Mouse (Mus musculus): ENCODE measurements around the gene Trub2.
A peak's percentile ranks its signal among the peaks of the same experiment; 100 is the strongest.
"Not testable (repeated sequence)": the region's sequence is repeated elsewhere in the genome, so short reads cannot be mapped to it uniquely, and the experiment has no call there.

Gene Trub2

GRCm38 (mm10) chr2:29787937-29788681 lies at the start of gene Trub2:
Gene Trub2, minus strand, starts transcription at chr2:29788502.
- peak; percentile 74 for DNase-seq

DNA sequence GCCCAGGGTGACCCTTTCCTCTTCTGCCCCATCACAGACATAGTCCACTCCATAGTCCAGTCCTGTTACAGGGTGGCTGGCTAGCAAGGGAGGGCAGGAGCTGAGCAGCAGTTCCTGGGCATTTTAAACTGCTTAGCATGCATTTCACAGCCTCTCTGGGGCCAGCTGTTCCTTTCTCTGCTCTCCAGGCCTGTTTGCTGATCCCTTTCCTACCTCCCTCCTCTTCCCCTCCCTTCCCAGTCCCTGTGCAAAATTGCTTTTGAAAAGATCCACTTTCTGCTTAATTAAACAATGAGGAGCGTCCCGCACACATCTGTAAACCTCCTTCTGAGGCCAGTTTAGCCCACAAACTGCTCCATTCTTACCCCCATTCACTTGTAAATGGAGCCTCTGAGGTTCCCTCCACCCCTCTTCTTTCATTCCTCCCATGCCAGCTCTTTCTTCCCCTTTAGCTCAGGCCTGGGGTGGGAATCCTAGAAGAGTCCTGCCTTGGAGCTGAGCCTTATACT lies 47.1 kb upstream of the Trub2 start:
- no peak for DNase-seq

GRCm38 (mm10) chr2:29833796-29834195 lies 45.5 kb upstream of the Trub2 start:
- DNase-seq, result no peak

DNA sequence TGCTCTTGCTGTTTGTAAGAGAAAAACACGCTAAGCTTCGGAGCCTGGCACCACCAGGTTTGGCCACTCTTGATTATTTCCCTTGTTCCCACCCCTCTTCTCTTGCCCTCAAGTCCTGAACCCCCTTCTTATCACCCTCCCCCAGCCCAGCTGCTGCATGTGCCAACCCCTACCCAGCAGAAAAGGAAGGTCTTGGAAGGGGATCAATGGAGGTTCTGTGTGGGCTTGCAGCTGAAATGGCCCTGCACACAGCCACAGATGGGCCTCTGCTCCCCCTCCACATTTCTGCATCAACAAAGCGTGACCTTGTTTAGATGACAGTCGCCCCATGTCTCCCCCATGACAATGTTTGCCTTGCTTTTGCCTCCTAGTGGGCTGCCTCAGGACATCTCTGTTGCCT lies 42.8 kb upstream of the Trub2 start:
- no peak for DNase-seq

DNA sequence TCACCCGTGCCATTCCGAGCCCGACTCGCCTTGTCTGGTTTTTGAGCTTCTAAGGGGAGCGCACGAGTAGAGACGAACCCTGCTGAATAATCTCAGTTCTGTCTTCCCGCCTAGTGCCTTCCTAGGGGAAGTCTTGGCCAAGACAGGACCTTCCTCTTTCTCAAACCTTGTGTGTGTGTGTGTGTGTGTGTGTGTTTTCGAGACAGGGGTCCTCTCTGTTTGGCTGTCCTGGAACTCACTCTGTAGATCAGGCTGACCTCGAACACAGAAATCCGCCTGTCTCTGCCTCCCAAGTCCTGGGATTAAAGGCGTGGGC lies 39.4 kb upstream of the Trub2 start:
- no peak for DNase-seq

DNA sequence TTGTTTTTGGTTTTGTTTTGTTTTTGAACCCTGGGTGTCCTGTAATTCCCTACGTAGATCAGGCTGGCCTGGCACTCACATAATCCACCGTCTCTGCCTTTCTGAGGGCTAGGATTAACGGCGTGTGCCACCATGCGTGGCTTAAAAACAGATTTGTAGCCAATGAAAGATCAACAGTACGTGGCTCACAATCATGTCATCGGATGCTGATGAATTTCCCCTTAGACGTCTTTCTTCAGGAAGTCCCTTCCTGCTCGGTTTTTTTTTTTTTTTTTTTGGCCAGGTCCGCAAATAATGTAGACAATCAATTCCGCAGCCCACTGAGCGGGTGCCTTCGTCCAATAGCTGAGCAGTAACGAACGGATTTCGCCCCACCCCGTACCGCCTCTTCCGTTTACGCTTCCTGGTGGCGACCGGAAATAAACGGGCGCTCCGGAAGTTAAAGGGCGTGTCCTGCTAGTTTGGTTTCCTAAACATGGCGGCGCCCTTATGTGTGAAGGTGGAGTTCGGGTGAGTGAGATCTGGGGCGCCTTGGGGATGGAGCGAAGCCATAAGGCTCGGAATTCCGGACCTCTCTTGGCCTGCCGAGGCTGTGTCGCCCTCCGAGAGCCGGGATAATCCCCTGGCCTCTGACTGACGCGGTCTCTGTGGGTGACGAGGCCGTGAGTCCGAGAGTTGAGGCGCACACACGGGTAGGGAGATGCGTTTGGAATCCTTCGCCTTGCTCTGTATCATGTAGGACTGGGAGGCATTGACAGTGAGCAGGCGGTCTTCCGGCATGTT lies 38.8 kb upstream of the Trub2 start:
- peak; percentile 86 for DNase-seq

GRCm38 (mm10) chr2:29826318-29826925 lies 38.1 kb upstream of the Trub2 start:
- DNase-seq, result no peak

- DNase-seq, result peak; percentile 74
Observed at GRCm38 (mm10) chr2:29820025-29820817, 31.9 kb upstream of the Trub2 start, which contains the start of gene Urm1. Gene Urm1, plus strand, starts transcription at chr2:29820075.

DNA sequence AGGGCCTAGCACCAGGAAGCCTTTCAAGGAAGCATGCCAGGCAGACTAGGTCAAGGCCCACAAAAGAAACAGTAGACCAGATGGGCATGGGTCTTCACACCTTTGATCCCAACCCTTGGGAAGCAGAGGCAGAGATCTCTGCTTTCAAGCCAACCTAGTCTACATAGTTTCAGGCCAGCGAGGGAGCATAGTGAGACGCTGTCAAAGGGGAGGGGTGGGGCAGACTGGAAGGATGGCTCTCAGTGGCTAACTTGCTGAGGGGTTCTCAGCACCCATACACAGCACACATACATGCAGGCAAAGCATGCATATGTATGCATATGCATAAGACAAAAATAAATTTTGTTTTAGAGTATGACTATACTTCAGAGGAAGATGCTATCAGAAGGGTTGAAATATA lies 31.1 kb upstream of the Trub2 start:
- no peak for DNase-seq

- DNase-seq, result peak; percentile 91
Observed at GRCm38 (mm10) chr2:29817426-29818232, 29.3 kb upstream of the Trub2 start.

GRCm38 (mm10) chr2:29815678-29816371 lies 27.5 kb upstream of the Trub2 start:
- DNase-seq, result no peak

- DNase-seq, result no peak
Observed at GRCm38 (mm10) chr2:29803400-29803831, 15.1 kb upstream of the Trub2 start.

DNA sequence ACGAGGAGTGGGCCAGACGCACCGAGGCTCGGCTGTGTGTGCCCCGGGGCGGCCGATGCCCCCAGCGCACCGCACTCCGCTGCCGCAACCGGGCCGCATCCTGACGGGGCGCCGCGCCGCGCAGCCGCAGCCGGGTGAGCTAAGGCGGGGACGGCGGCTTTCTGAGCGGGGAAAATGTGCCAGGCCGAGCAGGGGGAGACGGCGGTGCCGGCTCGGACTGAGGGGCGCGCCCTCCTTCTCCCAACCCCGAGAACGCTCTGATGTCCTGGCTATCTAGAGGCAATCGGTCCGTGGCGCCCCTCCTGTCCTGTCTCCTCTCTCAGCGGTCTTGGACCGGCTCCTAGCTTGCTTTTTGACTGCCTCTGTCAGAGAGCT lies 14.5 kb upstream of the Trub2 start:
- no peak for DNase-seq

GRCm38 (mm10) chr2:29802075-29802826 lies 13.9 kb upstream of the Trub2 start, which contains the start of gene Slc27a4:
Gene Slc27a4, plus strand, starts transcription at chr2:29802634.
- peak; percentile 97 for DNase-seq

GRCm38 (mm10) chr2:29792772-29793487 lies 4.6 kb upstream of the Trub2 start:
- DNase-seq, result no peak

GRCm38 (mm10) chr2:29787104-29787917 lies 991 bp downstream of the Trub2 start, which contains the start of gene Coq4:
Gene Coq4, plus strand, starts transcription at chr2:29787493.
- peak; percentile 80 for DNase-seq

GRCm38 (mm10) chr2:29784290-29784689 lies 4.0 kb downstream of the Trub2 start:
- DNase-seq, result no peak

GRCm38 (mm10) chr2:29781256-29781655 lies 7.0 kb downstream of the Trub2 start:
- not testable (repeated sequence) for DNase-seq

DNA sequence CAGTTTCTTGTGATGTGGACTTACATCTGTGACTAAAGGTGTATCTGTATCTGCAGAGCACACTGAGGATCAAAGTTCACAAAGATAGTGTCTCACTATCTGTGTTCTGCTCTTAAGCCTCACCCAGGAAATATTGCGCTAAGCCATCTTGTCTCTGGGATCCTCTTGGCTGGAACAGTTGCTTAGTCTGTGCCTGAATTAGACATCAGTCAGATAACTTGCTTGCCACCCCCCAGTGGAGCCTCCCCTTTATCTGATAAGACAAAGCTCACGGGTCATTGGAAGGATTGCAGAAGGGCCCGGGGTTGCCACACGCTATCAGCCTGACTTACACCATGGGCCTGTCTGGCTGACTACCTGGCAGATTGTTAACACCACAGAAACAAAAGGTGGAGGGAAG lies 15.0 kb downstream of the Trub2 start:
- no peak for DNase-seq
